Mouse (Mus musculus) midbrain, embryonic 14.5 days (tissue): Measurements from ENCODE around the gene Gpnmb. TPM values are rescaled to one million over a fixed set of nuclear protein-coding genes. Genes with fewer than 3 reads are reported as not detected.
A peak's percentile ranks its signal among the peaks of the same experiment; 100 is the strongest.

ENCODE experiments used
- ATAC-seq: fragments of 200-750 bp; cut with Nextera tagmentation; 2 replicates; pipeline ENCODE4 v1.8.0; 2017; ENCODE audit warnings: moderate number of reproducible peaks, moderate library complexity; ENCODE audit not compliant: low FRiP score, low TSS enrichment
- DNase-seq: peaks from one replicate; pipeline ENCODE4 v3.0.0-alpha.2; 2015
- H3K27ac ChIP-seq: fragments of 300-500 bp; sonication (generic); replicated peaks from 2 replicates; pipeline ENCODE4 v1.5.1; 2014; ENCODE audit warnings: mild to moderate bottlenecking, low read depth, low read length, moderate library complexity
- H3K27me3 ChIP-seq: fragments of 300-500 bp; sonication (generic); 2 replicates; pipeline ENCODE4 v1.6.1; 2014; ENCODE audit warnings: low read length, control low read depth, mixed read lengths; ENCODE audit not compliant: control insufficient read depth, insufficient read depth
- H3K36me3 ChIP-seq: fragments of 300-500 bp; sonication (generic); 2 replicates; pipeline ENCODE4 v1.6.1; 2014; ENCODE audit warnings: low read length, control low read depth; ENCODE audit not compliant: control insufficient read depth, insufficient read depth
- H3K4me1 ChIP-seq: fragments of 300-500 bp; sonication (generic); 2 replicates; pipeline ENCODE4 v1.6.1; 2014; ENCODE audit warnings: mild to moderate bottlenecking, antibody characterized with exemption, low read length, control low read depth; ENCODE audit not compliant: control insufficient read depth, insufficient read depth
- H3K4me2 ChIP-seq: fragments of 300-500 bp; sonication (generic); 2 replicates; pipeline ENCODE4 v1.6.1; 2014; ENCODE audit warnings: mild to moderate bottlenecking, low read length, moderate library complexity
- H3K4me3 ChIP-seq: fragments of 300-500 bp; sonication (generic); replicated peaks from 2 replicates; pipeline ENCODE4 v1.5.1; 2014; ENCODE audit warnings: low read depth, low read length
- H3K9ac ChIP-seq: fragments of 300-500 bp; sonication (generic); replicated peaks from 2 replicates; pipeline ENCODE4 v1.6.1; 2014; ENCODE audit warnings: mild to moderate bottlenecking, low read length, moderate library complexity
- H3K9me3 ChIP-seq: fragments of 300-500 bp; sonication (generic); 2 replicates; pipeline ENCODE4 v1.6.1; 2016; ENCODE audit warnings: low read length, control low read depth, mixed read lengths; ENCODE audit not compliant: control insufficient read depth
- WGBS: fragments of 180-500 bp; shearing (Covaris S2); extraction: QIAGEN DNeasy Blood & Tissue Kit; methylation state at CpG from one replicate; pipeline ENCODE4 v1.1.7; 2014; 5-methylcytosine and 5-hydroxymethylcytosine counted together
- polyA plus RNA-seq: library from polyadenylated mRNA; unstranded; fragments of >200 nt; fragmentation: Nextera tagmentation; extraction: Ambion mirVana; gene quantifications from 2 replicates; pipeline ENCODE4 v1.2.1, GENCODE M21; 2014

Gene Gpnmb
- polyA plus RNA-seq, 1 experiment from 2014 or later = 1.2 TPM

GRCm38 (mm10) chr6:49009161-49009555, 27.2 kb upstream of the Gpnmb start:
- no peak overlapping the region for H3K9ac ChIP-seq
- DNase-seq (peak; percentile 8), ATAC-seq (no peak)
- H3K4me1 ChIP-seq = no peaks in the 10 kb centered on the region
- H3K27ac ChIP-seq = no peak overlapping the region
- no peaks in the 10 kb centered on the region for H3K36me3 ChIP-seq
- no peaks in the 10 kb centered on the region for H3K27me3 ChIP-seq
- no peak overlapping the region for H3K4me3 ChIP-seq
- 0 out of 2 replicates have a peak overlapping the region, but pooled peaks have one; percentile 47 for H3K4me2 ChIP-seq
- 38% methylated on average over 7 of the region's 7 CpGs for WGBS
- no peaks in the 10 kb centered on the region; the same call in 1 of the 2 replicates for H3K9me3 ChIP-seq

- ATAC-seq = no peak
- WGBS = 89% methylated on average over 1 of the region's 1 CpGs
Observed at GRCm38 (mm10) chr6:49009665-49010064, 26.7 kb upstream of the Gpnmb start.

GRCm38 (mm10) chr6:49011191-49011590, 25.2 kb upstream of the Gpnmb start:
- Histone ChIP-seq H3K4me1 (no peaks in the 10 kb centered on the region), H3K36me3 (no peaks in the 10 kb centered on the region), H3K9ac (no peak overlapping the region), H3K27me3 (no peaks in the 10 kb centered on the region), H3K4me3 (no peak overlapping the region), H3K4me2 (no peak overlapping the region), H3K9me3 (no peaks in the 10 kb centered on the region; the same call in 1 of the 2 replicates), H3K27ac (no peak overlapping the region)
- 93% methylated on average over 5 of the region's 5 CpGs for WGBS
- DNase-seq (no peak), ATAC-seq (no peak)

More at GRCm38 (mm10) chr6:49009665-49010064, 26.7 kb upstream of the Gpnmb start:
- Histone ChIP-seq H3K27me3 (no peaks in the 10 kb centered on the region), H3K36me3 (no peaks in the 10 kb centered on the region), H3K9me3 (no peaks in the 10 kb centered on the region; the same call in 1 of the 2 replicates), H3K9ac (no peak overlapping the region), H3K4me3 (no peak overlapping the region), H3K27ac (no peak overlapping the region), H3K4me2 (no peak overlapping the region), H3K4me1 (no peaks in the 10 kb centered on the region)
- no peak for DNase-seq

GRCm38 (mm10) chr6:49013023-49013422, 23.3 kb upstream of the Gpnmb start:
- H3K36me3 ChIP-seq = no peaks in the 10 kb centered on the region
- H3K9ac ChIP-seq = no peak overlapping the region
- H3K4me1 ChIP-seq = no peaks in the 10 kb centered on the region
- no peaks in the 10 kb centered on the region for H3K27me3 ChIP-seq
- H3K27ac ChIP-seq = no peak overlapping the region
- no peaks in the 10 kb centered on the region; the same call in 1 of the 2 replicates for H3K9me3 ChIP-seq
- ATAC-seq (no peak), DNase-seq (no peak)
- WGBS = 83% methylated on average over 4 of the region's 4 CpGs
- no peak overlapping the region for H3K4me3 ChIP-seq
- no peak overlapping the region for H3K4me2 ChIP-seq

- H3K4me1 ChIP-seq = no peaks in the 10 kb centered on the region
- no peaks in the 10 kb centered on the region for H3K36me3 ChIP-seq
- whole genome bisulfite sequencing = 90% methylated on average over 3 of the region's 3 CpGs
- no peaks in the 10 kb centered on the region for H3K27me3 ChIP-seq
- DNase-seq (no peak), ATAC-seq (no peak)
- H3K4me3 ChIP-seq = no peak overlapping the region
- H3K27ac ChIP-seq = no peak overlapping the region
- H3K9ac ChIP-seq = no peak overlapping the region
- no peaks in the 10 kb centered on the region; the same call in 1 of the 2 replicates for H3K9me3 ChIP-seq
- H3K4me2 ChIP-seq = no peak overlapping the region
Observed at GRCm38 (mm10) chr6:49013458-49013857, 22.9 kb upstream of the Gpnmb start.

- no peak for ATAC-seq
- no peak for DNase-seq
- no peaks in the 10 kb centered on the region for H3K27me3 ChIP-seq
Observed at GRCm38 (mm10) chr6:49017150-49017549, 19.2 kb upstream of the Gpnmb start.

GRCm38 (mm10) chr6:49019341-49019740, 17.0 kb upstream of the Gpnmb start:
- no peaks in the 10 kb centered on the region for H3K36me3 ChIP-seq
- H3K4me3 ChIP-seq = no peak overlapping the region
- no peak overlapping the region for H3K27ac ChIP-seq
- no peaks in the 10 kb centered on the region for H3K27me3 ChIP-seq
- no peaks in the 10 kb centered on the region for H3K9me3 ChIP-seq
- no peak overlapping the region for H3K4me2 ChIP-seq
- no peaks in the 10 kb centered on the region for H3K4me1 ChIP-seq
- DNase-seq (no peak), ATAC-seq (no peak)
- 96% methylated on average over 1 of the region's 1 CpGs for WGBS
- no peak overlapping the region for H3K9ac ChIP-seq

More at GRCm38 (mm10) chr6:49017150-49017549, 19.2 kb upstream of the Gpnmb start:
- Histone ChIP-seq H3K4me1 (no peaks in the 10 kb centered on the region), H3K9me3 (no peaks in the 10 kb centered on the region), H3K27ac (no peak overlapping the region), H3K9ac (no peak overlapping the region), H3K36me3 (no peaks in the 10 kb centered on the region), H3K4me3 (no peak overlapping the region), H3K4me2 (no peak overlapping the region)
- WGBS = 74% methylated on average over 12 of the region's 12 CpGs

GRCm38 (mm10) chr6:49021141-49022012, 15.0 kb upstream of the Gpnmb start:
- DNase-seq = peak; percentile 50
- Histone ChIP-seq H3K27me3 (no peaks in the 10 kb centered on the region), H3K27ac (no peak overlapping the region), H3K9me3 (no peaks in the 10 kb centered on the region), H3K4me1 (no peaks in the 10 kb centered on the region), H3K36me3 (no peaks in the 10 kb centered on the region), H3K4me2 (no peak overlapping the region), H3K4me3 (no peak overlapping the region), H3K9ac (no peak overlapping the region)
- 56% methylated on average over 14 of the region's 14 CpGs for WGBS
- ATAC-seq = peak; percentile 48; the same call in 1 of the 2 replicates

- Histone ChIP-seq H3K27ac (no peak overlapping the region), H3K36me3 (no peaks in the 10 kb centered on the region), H3K9ac (no peak overlapping the region), H3K4me1 (no peaks in the 10 kb centered on the region), H3K9me3 (no peaks in the 10 kb centered on the region), H3K4me3 (no peak overlapping the region), H3K4me2 (no peak overlapping the region), H3K27me3 (no peaks in the 10 kb centered on the region)
- 78% methylated on average over 2 of the region's 2 CpGs for WGBS
- DNase-seq (no peak), ATAC-seq (no peak)
Observed at GRCm38 (mm10) chr6:49022384-49022783, 14.0 kb upstream of the Gpnmb start.
